Mouse (Mus musculus): ENCODE results near the gene BC048562.

The BC048562 gene

GRCm38 (mm10) chr9:108450292-108451169 is 14.2 kb downstream of the BC048562 start:
- peak in 1 of 2 experiments; percentile 66 for DNase-seq (ENCODE audit: low spot score in 2 of 2)

- no peak for DNase-seq (ENCODE audit: low spot score in 2 of 2)
Observed at GRCm38 (mm10) chr9:108451170-108451493, 14.8 kb downstream of the BC048562 start.

GRCm38 (mm10) chr9:108451519-108452160 is 15.4 kb downstream of the BC048562 start:
- DNase-seq (ENCODE audit: low spot score in 2 of 2) = no peak

- peak in 1 of 2 experiments; percentile 88 for DNase-seq (ENCODE audit: low spot score in 2 of 2)
Observed at GRCm38 (mm10) chr9:108452291-108452906, 16.1 kb downstream of the BC048562 start.

DNA sequence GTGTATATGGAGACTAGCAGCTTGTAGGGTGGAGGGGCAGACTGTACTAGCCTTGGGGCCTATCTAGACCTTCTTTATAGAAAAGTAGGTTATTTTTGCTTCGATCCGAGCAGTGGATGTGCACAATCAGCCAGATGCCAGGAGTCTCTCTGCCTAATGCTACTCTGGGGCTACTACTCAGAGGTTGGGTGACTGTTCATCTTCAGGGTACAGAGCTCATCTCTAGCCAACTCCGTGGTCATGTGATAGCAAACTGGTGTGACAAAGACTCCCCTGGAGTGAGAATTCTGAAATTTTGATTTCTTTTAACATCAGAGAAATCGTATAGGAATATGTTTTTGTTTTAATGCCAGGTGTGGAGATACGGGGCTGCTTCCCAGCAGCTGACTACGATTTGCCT is 16.6 kb downstream of the BC048562 start:
- DNase-seq (ENCODE audit: low spot score in 2 of 2) = no peak

DNA sequence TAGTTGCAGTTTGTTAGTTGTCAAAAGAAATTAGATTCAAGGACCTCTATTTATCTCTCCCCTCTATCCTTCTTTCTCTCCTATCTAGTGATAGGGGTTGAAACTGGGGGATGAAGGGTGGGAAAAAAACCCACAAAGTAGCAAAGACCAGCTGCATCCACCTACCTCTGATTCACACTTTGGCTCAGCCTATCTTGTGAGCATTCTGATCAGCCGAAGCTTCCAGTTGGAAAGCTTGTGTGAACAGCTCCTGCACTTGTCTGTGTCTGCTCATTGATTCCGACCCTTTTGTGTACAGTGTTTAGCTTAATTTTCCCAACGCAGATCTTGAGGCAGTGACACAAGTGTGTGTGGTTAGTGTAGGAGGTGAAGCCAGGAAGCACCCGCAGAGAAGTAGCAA is 17.2 kb downstream of the BC048562 start:
- no peak for DNase-seq (ENCODE audit: low spot score in 2 of 2)

- no peak for DNase-seq (ENCODE audit: low spot score in 2 of 2)
Observed at GRCm38 (mm10) chr9:108454429-108454828, 18.1 kb downstream of the BC048562 start.

- no peak for DNase-seq (ENCODE audit: low spot score in 2 of 2)
Observed at GRCm38 (mm10) chr9:108455747-108456571, 19.7 kb downstream of the BC048562 start.

DNA sequence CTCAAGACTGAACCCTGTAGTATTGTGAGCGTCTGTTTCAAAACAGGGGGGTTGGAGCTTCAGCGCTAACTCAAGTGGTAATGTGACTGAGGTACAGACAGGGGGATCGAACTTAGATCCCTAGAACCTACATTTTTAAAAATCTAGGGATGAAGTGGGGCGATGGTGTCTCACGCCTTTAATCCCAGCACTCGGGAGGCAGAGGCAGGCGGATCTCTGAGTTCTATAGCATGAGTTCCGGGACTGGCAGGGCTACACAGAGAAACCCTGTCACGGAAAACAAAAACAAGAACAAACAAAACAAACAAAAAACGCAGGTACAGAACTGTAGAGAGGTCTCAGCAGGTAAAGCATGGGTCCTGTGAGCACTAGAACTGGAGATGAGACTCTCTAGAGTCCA is 20.7 kb downstream of the BC048562 start:
- no peak for DNase-seq (ENCODE audit: low spot score in 2 of 2)

GRCm38 (mm10) chr9:108459939-108460318 is 23.6 kb downstream of the BC048562 start:
- DNase-seq (ENCODE audit: low spot score in 2 of 2) = no peak

DNA sequence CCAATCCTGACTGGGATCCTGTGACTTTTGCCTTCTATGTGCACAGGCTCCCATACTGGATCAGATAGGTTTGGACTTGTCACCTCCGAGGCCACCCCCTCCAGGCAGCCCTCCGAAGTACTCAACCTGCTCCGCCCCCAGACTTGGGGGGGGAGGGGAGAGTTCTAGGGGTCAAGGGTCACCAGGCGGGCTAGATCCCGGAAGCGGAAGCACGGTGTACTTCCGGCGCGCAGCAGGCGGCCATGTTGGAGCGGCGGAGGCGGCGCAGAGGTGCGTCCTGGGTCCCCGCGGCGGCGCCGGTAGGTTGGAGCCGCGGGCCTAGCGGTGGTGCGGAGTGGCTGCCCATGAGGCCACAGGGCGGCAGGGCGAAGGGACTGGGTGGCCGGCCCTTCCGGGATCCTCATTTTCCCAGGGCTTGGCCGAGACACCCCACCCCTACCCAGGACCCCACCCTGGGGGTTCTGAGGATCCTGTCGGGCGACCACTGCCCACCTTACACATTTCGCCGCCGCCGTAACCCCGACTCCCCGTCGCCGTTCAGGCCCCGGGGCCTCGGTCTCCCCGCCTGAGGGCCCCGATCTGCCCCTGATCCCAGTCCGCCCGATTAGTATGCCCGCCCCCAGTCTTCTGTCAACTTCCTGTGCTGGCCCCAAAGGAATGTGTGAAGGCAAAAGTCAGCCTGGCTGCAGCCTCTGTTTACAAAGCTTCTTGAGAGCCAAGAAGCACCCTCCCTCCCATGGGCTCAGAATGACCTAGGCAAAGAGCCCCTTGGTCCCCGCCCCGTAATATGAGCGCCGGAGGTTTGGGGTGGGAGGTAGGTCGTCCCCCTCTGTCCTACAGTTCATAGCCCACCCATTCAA is 24.3 kb downstream of the BC048562 start, which contains the start of gene Ccdc71:
Gene Ccdc71, plus strand, starts transcription at position 209 of the 860 bp plus-strand sequence.
- DNase-seq (ENCODE audit: low spot score in 2 of 2) = peak; percentile 67 to 87

- no peak for DNase-seq (ENCODE audit: low spot score in 2 of 2)
Observed at GRCm38 (mm10) chr9:108461181-108461631, 24.9 kb downstream of the BC048562 start, which contains the start of gene Klhdc8b. TSS of gene Klhdc8b (minus strand) at chr9:108461581.

- DNase-seq (ENCODE audit: low spot score in 2 of 2) = no peak
Observed at GRCm38 (mm10) chr9:108461675-108462074, 25.4 kb downstream of the BC048562 start.

DNA sequence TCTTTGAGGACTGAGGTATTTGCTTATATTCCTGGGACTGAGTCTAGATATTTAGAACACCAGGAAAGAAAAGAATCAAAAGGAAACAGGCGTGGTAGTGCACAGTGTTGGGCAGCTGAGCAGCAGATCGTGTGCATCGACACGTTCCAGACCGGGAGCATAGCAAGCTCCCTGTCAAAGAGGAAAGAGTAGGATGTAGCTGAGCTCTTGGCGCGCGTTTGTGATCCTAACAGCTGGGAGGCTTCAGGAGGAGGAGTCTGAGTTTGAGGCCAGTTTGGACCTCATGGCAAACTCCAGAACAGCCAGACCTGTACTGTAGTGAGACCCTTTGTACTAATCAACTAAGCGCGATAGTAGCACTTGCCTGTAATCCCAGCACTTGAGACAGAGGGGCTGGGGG is 25.9 kb downstream of the BC048562 start:
- no peak for DNase-seq (ENCODE audit: low spot score in 2 of 2)

GRCm38 (mm10) chr9:108463713-108464112 is 27.4 kb downstream of the BC048562 start:
- DNase-seq (ENCODE audit: low spot score in 2 of 2) = no peak

DNA sequence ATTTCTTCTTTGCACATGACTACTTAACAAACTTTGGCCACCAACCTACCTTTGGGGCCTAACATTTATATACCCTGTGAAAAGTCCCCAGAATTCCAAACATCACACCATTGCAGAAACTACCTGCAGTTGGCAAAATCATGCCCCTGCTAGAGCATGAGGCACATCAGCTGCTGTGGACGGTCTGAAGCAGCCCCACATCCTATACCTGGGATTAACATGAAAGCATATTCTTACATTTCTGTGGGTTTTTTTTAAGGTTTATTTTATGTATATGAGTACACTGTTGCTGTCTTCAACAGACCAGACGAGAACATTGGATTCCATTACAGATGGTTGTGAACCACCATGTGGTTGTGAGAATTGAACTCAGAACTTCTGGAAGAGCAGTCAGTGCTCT is 29.9 kb downstream of the BC048562 start:
- DNase-seq (ENCODE audit: low spot score in 2 of 2) = no peak

DNA sequence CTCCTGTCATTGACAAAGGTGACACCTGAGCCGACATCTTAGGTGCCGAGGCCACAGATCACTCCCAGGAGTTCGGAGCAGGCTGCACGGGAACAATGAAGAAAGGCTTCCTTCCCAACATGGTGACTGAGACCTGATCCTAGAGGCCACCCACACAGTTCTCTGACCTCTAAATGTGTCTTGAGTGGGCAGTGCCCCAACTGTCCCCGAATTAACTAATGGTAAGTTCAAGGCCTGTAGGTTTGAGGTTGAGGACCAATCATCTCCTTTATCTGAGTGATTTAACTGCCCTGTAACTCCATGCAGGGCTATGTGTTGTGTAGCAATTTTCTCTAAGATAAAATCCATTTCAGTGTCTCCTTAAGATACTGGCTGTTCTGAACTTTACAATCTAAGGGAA is 33.1 kb downstream of the BC048562 start:
- DNase-seq (ENCODE audit: low spot score in 2 of 2) = no peak

- no peak for DNase-seq (ENCODE audit: low spot score in 2 of 2)
Observed at GRCm38 (mm10) chr9:108469845-108470244, 33.6 kb downstream of the BC048562 start.

DNA sequence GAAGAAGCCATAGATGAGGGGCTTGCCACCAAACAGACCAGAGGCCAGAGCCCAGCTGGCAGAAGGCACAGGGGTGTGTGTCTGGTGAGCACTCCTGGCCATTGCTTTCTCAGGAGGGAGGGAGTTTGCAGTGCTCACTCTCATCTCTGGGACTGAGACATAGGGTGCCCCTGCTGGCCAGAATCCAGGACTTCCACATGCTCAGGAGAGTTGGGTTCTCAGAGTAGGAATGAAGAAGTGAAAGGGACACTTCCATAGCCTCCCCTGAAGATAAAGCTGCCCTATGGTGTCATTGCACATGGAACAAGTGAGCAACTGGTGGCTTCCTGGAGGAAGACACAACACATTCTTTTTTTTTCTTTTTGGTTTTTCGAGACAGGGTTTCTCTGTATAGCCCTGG is 38.2 kb downstream of the BC048562 start:
- no peak for DNase-seq (ENCODE audit: low spot score in 2 of 2)

DNA sequence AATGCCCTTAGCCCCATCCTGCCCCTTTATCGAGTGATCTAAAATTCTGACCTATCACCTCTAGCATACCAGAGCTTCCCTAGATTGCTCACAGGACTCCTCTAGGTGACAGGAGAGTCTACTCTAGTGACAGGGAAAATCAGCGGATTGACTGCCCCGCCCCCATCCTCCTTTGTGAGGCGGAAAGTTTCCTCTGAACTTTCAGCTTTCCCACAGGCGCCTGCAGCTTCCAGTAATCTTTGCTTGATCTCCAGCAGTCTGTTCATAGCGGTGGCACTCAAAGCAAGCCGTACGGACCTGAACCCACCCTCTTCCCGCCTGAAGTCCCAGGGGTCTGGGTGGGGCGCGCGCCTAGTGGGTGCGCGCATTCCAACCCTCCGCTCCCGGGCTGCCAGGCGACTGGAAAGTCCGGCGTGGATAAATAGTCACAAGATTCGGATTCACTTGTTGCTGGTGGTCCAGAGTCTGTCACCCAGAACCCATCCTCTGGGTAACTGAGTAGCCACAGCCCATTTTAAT is 42.4 kb downstream of the BC048562 start:
- no peak for DNase-seq (ENCODE audit: low spot score in 2 of 2)
